Mouse (Mus musculus) E14TG2a.4 (cell line): ENCODE results near the gene Reck.

Experiments
- CTCF ChIP-seq: conservative IDR thresholded peaks from 2 replicates; pipeline ENCODE4 v1.5.1; 2014; ENCODE audit warnings: low read length
- NANOG ChIP-seq: IDR thresholded peaks from 2 replicates; pipeline ENCODE4 v1.6.1; 2014; ENCODE audit warnings: borderline replicate concordance, low read length, mixed read lengths
- POU5F1 ChIP-seq: IDR thresholded peaks from 2 replicates; pipeline ENCODE4 v1.6.1; 2014; ENCODE audit warnings: low read length, borderline replicate concordance

DNA sequence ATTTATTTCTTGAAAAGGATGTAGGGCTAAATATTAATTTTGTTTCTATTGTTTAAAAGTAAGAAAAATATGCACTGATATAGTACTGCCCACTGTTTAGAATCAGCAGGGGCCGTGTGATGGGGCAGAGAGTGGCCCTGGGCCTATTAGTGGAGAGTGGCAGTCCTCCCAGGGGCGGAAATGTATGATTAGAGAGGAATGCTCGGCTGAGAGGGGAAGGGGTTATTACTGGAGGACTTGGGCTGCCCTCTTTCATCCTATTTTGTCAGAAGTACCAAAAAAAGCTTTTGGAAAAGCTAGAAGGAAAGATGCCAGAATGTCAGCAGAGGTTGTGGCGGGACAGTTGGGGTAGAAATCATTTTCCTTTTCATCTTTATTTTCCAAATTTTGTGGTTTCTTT lies 8.9 kb downstream of the Reck start:
- TF ChIP-seq CTCF = no peak
- no peak for TF ChIP-seq POU5F1
- TF ChIP-seq NANOG = no peak
